Mouse (Mus musculus): ENCODE data around the gene Notch1. TPM values are rescaled to one million over a fixed set of nuclear protein-coding genes. Genes with fewer than 3 reads are reported as not detected.

Notch1 gene
- total and polyA plus RNA-seq, 3 experiments: 0.06 TPM; not detected in 2

- H3K9me3 ChIP-seq (replicated peaks; ENCODE audit: insufficient read depth, low read length): no peaks in the 10 kb centered on the region
- H3K79me2 ChIP-seq (ENCODE audit: control insufficient read depth, insufficient read depth, low read length, poor library complexity): no peaks in the 10 kb centered on the region
- TF ChIP-seq POLR2AphosphoS2 (IDR thresholded peaks at IDR 0.05; ENCODE audit: low read length): no peak
- no peak for TF ChIP-seq NRF1 (IDR thresholded peaks at IDR 0.05; ENCODE audit: insufficient read depth, low read depth, low read length, poor library complexity, severe bottlenecking)
- TF ChIP-seq USF1 (IDR thresholded peaks at IDR 0.05; ENCODE audit: low read depth, low read length): no peak
- no peak for TF ChIP-seq SMC3 (IDR thresholded peaks at IDR 0.05; ENCODE audit: low read depth, low read length)
- TF ChIP-seq GATA1 (IDR thresholded peaks at IDR 0.05; ENCODE audit: low read depth, low read length): no peak
- no peak for TF ChIP-seq MAZ (IDR thresholded peaks at IDR 0.05; ENCODE audit: low read depth, low read length)
- TF ChIP-seq POLR2A (IDR thresholded peaks at IDR 0.05; ENCODE audit: control insufficient read depth in 1 of 2, insufficient read depth in 1 of 2, low read depth in 1 of 2, low read length in 2 of 2, poor library complexity in 1 of 2): no peak
- TF ChIP-seq TAL1 (IDR thresholded peaks at IDR 0.05; ENCODE audit: low read length): no peak
- no peak for TF ChIP-seq CHD2 (IDR thresholded peaks at IDR 0.05; ENCODE audit: low read length)
- no peak for TF ChIP-seq MYC (IDR thresholded peaks at IDR 0.05; ENCODE audit: low read depth, low read length)
- TF ChIP-seq TBP (IDR thresholded peaks at IDR 0.05; ENCODE audit: low read depth, low read length): no peak
- TF ChIP-seq GABPA (IDR thresholded peaks at IDR 0.05; ENCODE audit: low read depth, low read length): no peak
- no peak for TF ChIP-seq EP300 (IDR thresholded peaks at IDR 0.05; ENCODE audit: low read depth in 1 of 2, low read length in 2 of 2)
- no peak for TF ChIP-seq TCF12 (IDR thresholded peaks at IDR 0.05; ENCODE audit: low read depth, low read length)
- TF ChIP-seq MEF2A (IDR thresholded peaks at IDR 0.05; ENCODE audit: extremely low read depth, insufficient replicate concordance, low read depth, low read length, poor library complexity, severe bottlenecking): no peak
- TF ChIP-seq MXI1 (IDR thresholded peaks at IDR 0.05; ENCODE audit: low read depth, low read length): no peak
- TF ChIP-seq ZKSCAN1 (IDR thresholded peaks at IDR 0.05; ENCODE audit: low read depth, low read length): no peak
- TF ChIP-seq KAT2A (conservative IDR thresholded peaks at IDR 0.05; ENCODE audit: low read depth, low read length): no peak
- no peak for TF ChIP-seq CHD1 (IDR thresholded peaks at IDR 0.05; ENCODE audit: low read depth, low read length)
- no peaks in the 10 kb centered on the region for H3K4me1 ChIP-seq (ENCODE audit: control insufficient read depth in 1 of 2, insufficient read depth in 2 of 2, low read length in 2 of 2)
- no peak overlapping the region for H3K4me3 ChIP-seq (ENCODE audit: control insufficient read depth in 1 of 2, insufficient read depth in 1 of 2, low read depth in 2 of 2, low read length in 2 of 2)
- H3K9ac ChIP-seq (ENCODE audit: control insufficient read depth, low read depth, low read length, poor library complexity, severe bottlenecking): no peak overlapping the region
- no peaks in the 10 kb centered on the region for H3K36me3 ChIP-seq (ENCODE audit: control insufficient read depth in 1 of 2, insufficient read depth in 2 of 2, low read length in 2 of 2)
- DNase-seq (ENCODE audit: low read depth, low spot score): no peak
- H3K27ac ChIP-seq (ENCODE audit: control insufficient read depth, low read depth, low read length): no peak overlapping the region
- H3K27me3 ChIP-seq (ENCODE audit: control insufficient read depth in 1 of 2, insufficient read depth in 2 of 2, low read length in 2 of 2): peaks cover 2 to 5% of the 10 kb centered on the region in 2 experiments
Observed at GRCm38 (mm10) chr2:26541258-26541910, 24.9 kb upstream of the Notch1 start.

- Histone ChIP-seq H3K79me2 (ENCODE audit: control insufficient read depth, insufficient read depth, low read length, poor library complexity) (no peaks in the 10 kb centered on the region), H3K9me3 (replicated peaks; ENCODE audit: insufficient read depth, low read length) (no peaks in the 10 kb centered on the region), H3K4me1 (ENCODE audit: control insufficient read depth in 1 of 2, insufficient read depth in 2 of 2, low read length in 2 of 2) (no peaks in the 10 kb centered on the region), H3K27ac (ENCODE audit: control insufficient read depth, low read depth, low read length) (no peak overlapping the region), H3K36me3 (ENCODE audit: control insufficient read depth in 1 of 2, insufficient read depth in 2 of 2, low read length in 2 of 2) (no peaks in the 10 kb centered on the region), H3K9ac (ENCODE audit: control insufficient read depth, low read depth, low read length, poor library complexity, severe bottlenecking) (no peak overlapping the region), H3K27me3 (ENCODE audit: control insufficient read depth in 1 of 2, insufficient read depth in 2 of 2, low read length in 2 of 2) (peaks cover 2 to 5% of the 10 kb centered on the region in 2 experiments), H3K4me3 (ENCODE audit: control insufficient read depth in 1 of 2, insufficient read depth in 1 of 2, low read depth in 2 of 2, low read length in 2 of 2) (no peak overlapping the region)
- DNase-seq (ENCODE audit: low read depth, low spot score): no peak
- TF ChIP-seq MXI1 (IDR thresholded peaks at IDR 0.05; ENCODE audit: low read depth, low read length): no peak
- no peak for TF ChIP-seq TCF12 (IDR thresholded peaks at IDR 0.05; ENCODE audit: low read depth, low read length)
- no peak for TF ChIP-seq MYC (IDR thresholded peaks at IDR 0.05; ENCODE audit: low read depth, low read length)
- TF ChIP-seq MYB (IDR thresholded peaks at IDR 0.05; ENCODE audit: low read depth, low read length): no peak
- TF ChIP-seq RCOR1 (IDR thresholded peaks at IDR 0.05; ENCODE audit: low read depth, low read length): no peak
- no peak for TF ChIP-seq CHD2 (IDR thresholded peaks at IDR 0.05; ENCODE audit: low read length)
- TF ChIP-seq TAL1 (IDR thresholded peaks at IDR 0.05; ENCODE audit: low read length): no peak
- no peak for TF ChIP-seq ZNF384 (IDR thresholded peaks at IDR 0.05; ENCODE audit: low read depth, low read length)
- TF ChIP-seq POLR2A (IDR thresholded peaks at IDR 0.05; ENCODE audit: control insufficient read depth in 1 of 2, insufficient read depth in 1 of 2, low read depth in 1 of 2, low read length in 2 of 2, poor library complexity in 1 of 2): no peak
- no peak for TF ChIP-seq ZC3H11A (IDR thresholded peaks at IDR 0.05; ENCODE audit: low read depth, low read length)
- TF ChIP-seq NELFE (IDR thresholded peaks at IDR 0.05; ENCODE audit: low read depth, low read length): no peak
- TF ChIP-seq ZKSCAN1 (IDR thresholded peaks at IDR 0.05; ENCODE audit: low read depth, low read length): no peak
- TF ChIP-seq MEF2A (IDR thresholded peaks at IDR 0.05; ENCODE audit: extremely low read depth, insufficient replicate concordance, low read depth, low read length, poor library complexity, severe bottlenecking): no peak
- TF ChIP-seq SIN3A (IDR thresholded peaks at IDR 0.05; ENCODE audit: low read length): no peak
- TF ChIP-seq EP300 (IDR thresholded peaks at IDR 0.05; ENCODE audit: low read depth in 1 of 2, low read length in 2 of 2): no peak
- TF ChIP-seq GATA1 (IDR thresholded peaks at IDR 0.05; ENCODE audit: low read depth, low read length): no peak
- no peak for TF ChIP-seq RAD21 (IDR thresholded peaks at IDR 0.05; ENCODE audit: low read depth, low read length)
- no peak for TF ChIP-seq MAFK (IDR thresholded peaks at IDR 0.05; ENCODE audit: borderline replicate concordance, low read depth, low read length)
- TF ChIP-seq TBP (IDR thresholded peaks at IDR 0.05; ENCODE audit: low read depth, low read length): no peak
- no peak for TF ChIP-seq MAX (IDR thresholded peaks at IDR 0.05; ENCODE audit: low read length)
Observed at GRCm38 (mm10) chr2:26540721-26541120, 24.3 kb upstream of the Notch1 start.

Measured in MEL (cell line).